Mouse (Mus musculus): ENCODE measurements around the gene Arg1. TPM values are rescaled to one million over a fixed set of nuclear protein-coding genes. Genes with fewer than 3 reads are reported as not detected.

The Arg1 gene
- polyA plus RNA-seq (2012; fragmentation: generic; extraction: Trizol), result under 1 TPM in 1 of 2 experiments, not detected in 1; 0.17 TPM

DNA sequence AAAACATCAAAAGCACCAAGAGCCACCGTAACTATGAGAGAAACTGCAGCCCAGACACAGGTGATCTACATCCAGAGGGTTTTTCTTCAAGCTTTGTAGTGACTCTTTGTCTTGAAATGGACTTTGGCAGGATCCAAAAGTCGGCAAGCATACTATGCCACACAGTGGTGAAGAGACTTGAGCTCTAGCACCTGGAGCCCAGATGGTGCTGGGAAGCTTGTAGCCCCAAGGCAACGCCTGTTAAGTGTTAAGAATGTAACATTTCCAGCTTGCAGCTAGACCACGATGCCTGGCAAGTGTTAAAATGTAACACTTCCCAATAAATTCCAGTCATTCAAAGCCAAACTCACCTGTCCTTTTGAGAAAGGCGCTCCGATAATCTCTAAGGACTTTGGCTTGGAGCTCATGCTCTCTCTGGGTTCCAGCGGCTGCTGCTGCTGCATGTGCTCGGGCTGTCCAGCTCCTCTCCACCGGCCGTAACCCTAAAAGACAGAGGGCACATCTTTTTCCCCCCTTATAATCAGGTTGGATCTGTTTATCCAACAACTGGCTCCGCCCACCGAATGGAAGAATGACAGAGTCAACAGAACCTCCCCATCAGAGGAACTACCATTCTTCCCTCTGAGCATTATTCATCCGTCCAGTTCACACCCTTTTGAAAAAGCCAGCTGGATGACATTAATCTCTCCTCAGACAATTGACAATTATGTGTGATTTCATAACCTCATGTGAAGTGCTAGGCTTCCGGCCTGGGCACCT is at the start of gene Arg1:
Gene Arg1, minus strand, starts transcription at position 523 of the 759 bp plus-strand sequence.

DNA sequence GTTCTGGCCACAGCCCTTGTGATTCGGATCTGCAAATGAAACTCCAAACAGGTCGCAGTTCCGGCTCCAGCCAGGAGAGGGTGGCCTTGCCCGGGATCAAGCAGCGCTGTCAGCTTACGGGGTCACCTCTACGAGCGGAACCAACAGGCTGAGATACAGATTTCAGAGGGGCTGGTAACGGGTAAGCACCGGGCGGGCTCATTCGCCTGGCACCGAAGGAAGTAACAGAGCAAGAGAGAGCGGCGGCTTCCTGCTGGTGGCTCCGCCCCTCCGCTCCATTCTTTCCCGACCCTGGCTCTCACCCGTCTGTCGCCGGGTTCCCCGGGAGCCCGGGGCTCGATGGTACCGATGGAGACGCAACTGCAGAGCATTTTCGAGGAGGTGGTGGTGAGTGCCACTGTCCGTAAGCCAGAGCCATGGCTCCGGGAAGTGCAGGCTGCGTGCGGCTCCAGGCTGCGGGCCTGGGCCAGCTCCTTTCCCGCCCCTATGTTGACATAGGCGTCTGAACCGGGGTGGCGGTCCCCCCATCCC is 57.5 kb downstream of the Arg1 start, which contains the start of gene Med23:
Gene Med23, plus strand, starts transcription at position 227 of the 531 bp plus-strand sequence.

Other genes with a start within 250 kb of the Arg1 start
- 1 to 10 TPM in 1 of 2 experiments, under 1 TPM in 1; 0.57 to 2.0 TPM for gene Enpp1, start 215.3 kb downstream of the Arg1 start, polyA plus RNA-seq (2012; fragmentation: generic; extraction: Trizol)
- gene Enpp3, start 84.7 kb downstream of the Arg1 start, polyA plus RNA-seq (2012; fragmentation: generic; extraction: Trizol), result 1 to 10 TPM in 1 of 2 experiments, under 1 TPM in 1; 0.84 to 6.5 TPM
- 10 to 100 TPM in 1 of 2 experiments, 1 to 10 TPM in 1; 2.3 to 16.0 TPM for gene Med23, start 57.5 kb downstream of the Arg1 start, polyA plus RNA-seq (2012; fragmentation: generic; extraction: Trizol)

Data from C3H10T1/2 (cell line).